Mouse (Mus musculus) left cerebral cortex, postnatal 25 days (tissue): ENCODE data around the gene Sgsm1. TPM values are rescaled to one million over a fixed set of nuclear protein-coding genes. Genes with fewer than 3 reads are reported as not detected.

Experiments
- DNase-seq, 2 experiments: peaks; one replicate each; pipeline ENCODE4 v3.0.0; 2022; ENCODE audit warnings: low spot score in 2 of 2, mixed read lengths in 1 of 2
- intact Hi-C: fragments of 180-260 bp; cut with DNase I; formaldehyde crosslinking; loops from one replicate; pipeline ENCODE4 v1.15.1; 2025
- total RNA-seq, 2 experiments: library from RNA; stranded (reverse); gene quantifications; 2 replicates each; pipeline ENCODE4 v1.2.3; 2021

The Sgsm1 gene
- total RNA-seq, 2 experiments from 2014 or later, result 139 to 157 TPM

DNA sequence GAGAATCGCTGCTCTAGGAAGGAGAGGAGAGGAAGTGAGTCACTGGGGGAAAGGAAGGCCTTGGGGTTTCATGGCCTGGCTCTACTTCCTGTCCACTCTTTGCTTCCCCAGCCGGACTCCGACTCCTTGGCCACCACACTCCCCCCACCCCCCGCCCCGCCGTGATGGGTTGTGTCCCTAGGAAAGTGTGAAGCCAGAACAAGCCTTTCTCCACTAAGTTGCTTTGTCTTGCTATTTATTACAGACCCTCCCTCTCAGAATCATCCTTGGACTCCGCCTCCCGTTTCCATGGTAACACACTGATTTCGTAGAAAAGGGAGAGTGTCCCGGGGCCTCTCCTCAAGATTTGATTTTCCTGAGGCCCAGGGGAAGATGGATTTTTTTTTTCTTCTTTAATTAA, 85.3 kb downstream of the Sgsm1 start:
- intact Hi-C loops, result loop anchor here (10.0 kb wide), 1 partner anchor 340 kb away; no protein-coding TSS in a partner anchor
- no peak for DNase-seq

DNA sequence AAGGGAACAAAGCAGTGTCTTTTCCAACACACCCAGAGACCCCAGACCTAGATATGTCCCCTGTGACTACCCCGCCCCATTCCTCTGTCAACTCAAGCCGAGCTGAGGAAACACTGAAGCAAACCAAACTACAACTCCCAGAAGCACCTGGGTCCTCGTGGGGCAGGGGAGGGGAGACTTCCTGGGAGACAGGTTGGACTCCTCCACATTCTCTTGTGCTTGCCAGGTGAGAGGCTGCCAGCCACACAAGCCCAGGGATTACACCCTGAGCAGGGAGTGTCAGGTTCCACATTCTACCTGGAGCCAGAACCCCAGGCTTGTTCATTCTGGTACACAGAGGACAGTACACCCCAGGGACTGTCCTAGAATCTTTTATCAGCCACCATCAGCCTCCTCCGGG, 86.7 kb downstream of the Sgsm1 start:
- intact Hi-C loops, result loop anchor here (10.0 kb wide), 1 partner anchor 339 kb away; no protein-coding TSS in a partner anchor

DNA sequence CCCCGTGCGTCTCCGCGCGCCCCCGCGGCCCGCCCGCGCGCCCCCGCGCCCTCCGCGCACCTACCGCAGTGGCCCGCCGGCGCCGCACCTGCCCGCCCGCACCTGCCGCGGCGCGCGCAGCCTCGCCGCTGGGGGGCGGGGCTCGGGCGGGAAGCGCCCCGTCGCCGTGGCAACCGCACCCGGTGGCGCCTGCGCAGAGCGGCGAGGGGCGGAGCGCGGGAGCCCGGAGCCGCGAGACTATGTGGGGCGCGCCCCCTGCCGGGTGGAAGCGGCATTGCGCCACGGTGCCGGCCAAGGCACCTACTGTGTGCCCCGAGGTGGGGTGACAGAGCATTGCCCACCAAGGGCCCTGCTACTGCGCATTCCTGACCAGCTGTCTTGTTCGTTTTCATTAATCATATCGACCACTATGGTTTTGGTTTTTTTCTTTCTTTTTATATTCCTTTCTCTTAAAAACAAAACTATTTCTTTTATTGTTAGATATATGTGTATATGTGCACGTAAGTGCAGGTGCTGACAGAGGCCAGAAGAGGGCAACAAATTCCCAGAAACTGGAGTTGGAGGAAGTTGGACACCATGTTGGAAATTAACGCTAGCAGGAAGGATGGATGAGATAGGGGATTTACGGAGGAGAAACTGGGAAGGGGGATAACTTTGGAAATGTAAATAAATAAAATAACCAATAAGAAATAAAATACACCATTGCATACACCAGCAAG, 89.3 kb downstream of the Sgsm1 start, which contains the start of gene 2900026A02Rik:
2900026A02Rik (minus strand) TSS at position 90 of the 719 bp plus-strand sequence.
- peak; percentile 62 to 76 for DNase-seq
- intact Hi-C loops, result loop anchor here (1.0 to 10.0 kb wide), 2 partner anchors 45 to 337 kb away; no protein-coding TSS in a partner anchor

More for the DNA sequence above, 86.7 kb downstream of the Sgsm1 start:
- DNase-seq, result peak in 1 of 2 experiments; percentile 51

DNA sequence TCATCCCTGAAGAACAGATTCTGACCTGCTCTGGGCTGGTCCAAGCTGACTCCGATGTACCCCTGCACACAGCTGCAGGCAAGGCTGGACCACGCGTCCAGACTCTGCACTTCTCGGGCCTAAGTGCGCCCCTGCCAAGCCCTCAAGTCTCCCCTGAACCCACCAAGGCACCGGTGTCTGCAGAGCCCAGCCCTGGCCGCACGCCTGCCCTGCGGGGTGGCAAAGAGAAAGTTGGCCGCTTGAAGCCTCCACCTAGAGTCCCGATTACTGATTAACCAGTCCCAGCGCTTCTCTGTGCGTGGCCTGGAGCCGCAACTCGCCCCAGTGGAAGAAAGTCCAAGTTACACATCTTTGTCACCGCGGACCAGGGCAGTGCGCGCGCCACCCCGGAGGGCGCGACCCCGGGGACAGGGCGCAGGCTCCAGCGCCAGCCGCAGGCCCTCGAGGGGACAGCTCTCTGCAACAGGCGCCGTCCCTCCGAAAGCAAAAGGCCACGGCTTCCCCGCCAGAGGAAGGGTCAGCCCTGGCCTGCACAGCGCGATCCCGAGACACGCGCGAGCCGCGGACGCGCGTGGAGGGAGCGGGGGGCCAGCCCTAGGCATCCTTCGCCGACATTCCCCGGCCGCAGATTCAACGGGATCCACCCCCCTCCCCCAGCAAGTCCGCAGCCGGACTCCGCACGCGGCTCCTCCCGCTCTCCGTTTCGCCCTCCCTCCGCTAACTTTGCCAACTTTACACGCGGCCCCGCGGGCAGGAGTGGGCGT, 90.0 kb downstream of the Sgsm1 start:
- no peak for DNase-seq
- intact Hi-C loops, result loop anchor here (1.0 to 10.0 kb wide), 2 partner anchors 44 to 336 kb away; no protein-coding TSS in a partner anchor

DNA sequence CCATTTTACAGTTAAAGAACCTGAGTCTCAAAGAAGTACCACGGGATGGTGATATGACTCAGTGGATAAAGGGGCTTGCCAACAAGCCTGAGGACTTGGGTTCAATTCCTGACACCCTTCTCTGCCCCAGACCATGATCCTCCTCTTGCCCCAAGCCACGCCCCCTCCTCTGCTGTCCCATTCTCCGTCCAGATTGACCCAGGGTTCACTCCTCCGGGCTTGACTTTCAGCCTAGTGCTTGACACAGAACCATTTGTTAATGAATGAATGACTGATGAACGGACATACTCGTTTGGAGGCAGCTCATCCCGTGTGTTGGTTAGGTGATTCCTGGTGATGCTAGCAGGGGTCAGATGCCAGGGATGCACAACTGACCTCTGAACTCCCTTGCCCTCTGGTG, 90.7 kb downstream of the Sgsm1 start:
- intact Hi-C loops, result loop anchor here (10.0 kb wide), 1 partner anchor 335 kb away; no protein-coding TSS in a partner anchor
- DNase-seq, result no peak

DNA sequence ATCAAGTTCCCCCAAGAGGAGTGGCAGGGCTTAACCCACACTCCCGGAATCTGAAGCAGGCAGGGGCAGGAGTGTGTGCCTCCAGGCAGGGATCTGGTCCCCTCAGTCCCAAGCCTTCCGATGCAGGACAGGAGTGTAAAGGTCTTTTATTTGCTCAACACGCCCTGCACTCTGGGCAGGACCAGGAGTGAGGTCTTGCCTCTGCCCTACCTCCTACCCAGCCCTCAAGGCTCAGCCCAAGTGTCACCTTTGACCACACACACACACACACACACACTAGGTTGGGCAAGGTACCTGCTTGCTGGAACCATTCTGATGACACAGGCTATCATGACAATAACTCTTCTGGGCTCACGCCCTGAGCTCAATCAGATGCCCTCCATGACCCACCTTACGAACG, 91.1 kb downstream of the Sgsm1 start:
- DNase-seq, result no peak
- intact Hi-C loops, result no loop called here

DNA sequence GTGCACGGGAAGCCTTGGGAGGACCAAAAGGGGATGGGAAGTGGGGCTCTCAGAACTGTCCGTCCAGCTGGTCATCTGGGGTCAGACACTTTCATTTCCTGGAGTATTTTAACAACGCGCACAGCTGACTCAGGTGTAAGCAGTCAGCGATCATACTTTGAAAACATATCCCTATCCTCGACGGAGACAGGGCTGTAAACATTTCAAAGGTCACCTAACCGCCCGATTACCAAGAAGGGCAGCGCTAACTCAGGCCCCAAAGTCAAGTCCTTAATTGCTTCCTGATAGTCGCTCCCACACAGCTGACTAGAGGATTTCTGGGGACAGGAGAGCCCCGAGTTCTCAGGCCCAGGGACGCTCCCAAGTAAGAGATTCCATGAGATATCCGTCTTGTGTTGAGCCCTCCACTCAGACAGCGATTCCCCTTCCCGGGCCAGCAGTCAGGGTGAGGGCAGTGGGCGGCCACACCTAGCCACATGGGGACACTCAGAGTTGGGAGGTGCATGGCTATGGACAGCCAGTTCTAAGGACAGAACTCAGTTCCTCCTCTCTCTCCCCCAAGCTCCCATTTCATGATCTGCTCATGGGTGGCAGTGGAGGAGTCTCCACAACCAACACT, 91.9 kb downstream of the Sgsm1 start:
- intact Hi-C loops, result no loop called here
- no peak for DNase-seq

DNA sequence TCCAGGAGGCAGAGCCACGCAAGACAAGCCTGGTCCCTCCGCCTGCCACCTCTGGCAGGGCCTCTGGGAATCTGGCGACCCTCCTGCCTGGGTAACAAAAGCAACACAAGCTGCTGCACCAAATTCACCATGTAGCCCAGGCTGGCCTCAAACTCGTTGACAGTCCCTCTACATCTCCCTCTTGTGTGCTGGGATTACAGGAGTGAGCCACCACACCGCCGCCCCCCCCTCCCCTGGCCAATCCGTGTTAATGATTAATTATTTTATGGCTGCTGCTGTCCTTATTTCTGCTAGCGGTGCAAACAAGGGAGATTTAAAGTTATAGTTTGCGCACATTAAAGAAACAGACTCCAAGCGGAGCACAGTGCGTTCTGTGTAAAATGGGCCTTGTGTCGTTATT, 93.5 kb downstream of the Sgsm1 start:
- DNase-seq, result no peak
- intact Hi-C loops, result no loop called here

DNA sequence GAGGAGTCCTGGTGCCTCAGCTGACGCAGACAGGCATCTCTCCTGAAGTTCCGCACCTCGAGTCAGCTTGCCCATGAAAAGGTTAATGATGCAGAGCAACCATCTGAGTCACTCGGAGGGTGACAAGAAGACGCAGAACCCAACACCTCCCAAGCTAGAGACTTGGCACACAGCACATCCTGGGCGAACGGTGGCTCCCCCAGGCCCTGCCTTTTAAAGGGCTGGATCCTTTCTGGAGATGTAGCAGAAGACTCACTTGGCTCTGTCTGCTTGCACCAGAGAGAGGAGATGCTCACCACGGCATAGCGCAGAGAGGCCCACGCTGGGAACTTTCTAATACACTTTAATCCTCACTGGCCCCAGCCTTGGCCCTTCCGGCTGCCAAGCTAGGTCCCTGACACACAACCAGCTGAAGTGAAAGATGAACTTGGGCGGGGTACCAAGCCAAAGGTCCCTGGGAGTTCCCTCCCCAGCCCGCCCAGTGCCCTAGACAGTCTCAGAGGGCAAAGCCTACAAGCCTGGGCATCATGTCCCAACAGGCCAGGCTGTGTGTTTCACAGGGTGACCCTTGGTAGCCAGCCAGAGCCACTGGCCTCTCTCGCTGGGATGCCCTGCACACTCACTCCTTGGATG, 94.1 kb downstream of the Sgsm1 start:
- intact Hi-C loops, result no loop called here
- DNase-seq, result peak in 1 of 2 experiments; percentile 84

DNA sequence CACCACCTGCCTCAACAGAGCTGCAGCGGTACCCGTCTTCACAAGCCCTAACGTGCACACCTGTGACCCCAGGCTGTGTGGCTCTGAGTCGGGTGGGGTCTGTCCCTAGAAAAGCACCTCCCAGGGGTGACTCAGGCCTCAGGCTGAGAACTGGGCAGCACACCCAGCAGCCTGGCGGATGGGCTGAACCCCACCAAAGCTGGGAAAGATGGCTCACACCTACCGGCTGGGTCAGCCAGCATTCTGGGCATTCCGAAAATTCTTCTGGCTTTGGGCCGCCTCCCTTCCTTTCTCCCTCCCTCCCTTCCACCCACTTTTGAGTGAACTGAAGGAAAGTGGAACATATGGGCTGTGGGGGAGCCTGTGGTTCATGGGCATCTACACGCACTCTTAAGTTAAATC, 95.0 kb downstream of the Sgsm1 start:
- peak in 1 of 2 experiments; percentile 84 for DNase-seq
- intact Hi-C loops, result loop anchor here (2.0 kb wide), 1 partner anchor 17 kb away; no protein-coding TSS in a partner anchor

DNA sequence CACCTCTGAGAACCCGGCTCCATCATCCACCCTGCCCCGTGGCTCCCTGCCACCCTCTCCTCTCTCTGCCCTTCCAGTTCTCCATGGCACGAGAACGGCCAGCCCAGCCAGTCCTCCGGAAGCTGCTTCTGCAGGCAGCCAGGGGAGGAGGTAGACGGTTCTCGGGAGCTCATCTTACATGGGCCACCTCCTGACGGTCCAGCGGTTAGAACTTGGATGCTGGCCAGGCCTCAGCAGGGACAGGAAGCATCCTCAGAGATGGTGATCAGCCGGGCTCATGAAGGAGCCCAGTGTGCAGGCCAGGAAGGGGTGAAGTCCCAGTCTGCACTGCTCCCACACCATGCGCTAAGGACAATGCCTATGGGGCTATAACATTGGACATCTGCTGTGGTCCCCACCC, 96.1 kb downstream of the Sgsm1 start:
- no peak for DNase-seq
- intact Hi-C loops, result loop anchor here (2.0 kb wide), 1 partner anchor 16 kb away; no protein-coding TSS in a partner anchor

DNA sequence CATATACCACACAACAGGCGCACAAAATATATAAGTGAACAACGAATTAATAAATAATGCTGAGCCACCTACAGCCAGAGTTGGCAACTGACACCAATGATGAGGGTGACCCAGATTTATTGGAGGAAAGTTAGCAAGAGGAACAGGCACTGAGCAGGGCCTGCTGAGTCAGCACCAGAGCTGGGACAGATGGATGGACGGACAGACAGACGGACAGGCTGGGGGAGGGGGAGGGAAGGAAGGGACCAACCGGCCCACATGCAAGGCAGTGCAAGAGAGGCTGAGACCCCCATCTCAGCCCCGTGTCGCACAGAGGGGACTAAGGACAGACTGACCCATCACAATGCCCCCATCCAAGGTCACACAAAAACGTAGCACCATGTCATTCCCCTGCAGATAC, 96.5 kb downstream of the Sgsm1 start:
- intact Hi-C loops, result loop anchor here (2.0 kb wide), 1 partner anchor 15 kb away; no protein-coding TSS in a partner anchor
- no peak for DNase-seq

DNA sequence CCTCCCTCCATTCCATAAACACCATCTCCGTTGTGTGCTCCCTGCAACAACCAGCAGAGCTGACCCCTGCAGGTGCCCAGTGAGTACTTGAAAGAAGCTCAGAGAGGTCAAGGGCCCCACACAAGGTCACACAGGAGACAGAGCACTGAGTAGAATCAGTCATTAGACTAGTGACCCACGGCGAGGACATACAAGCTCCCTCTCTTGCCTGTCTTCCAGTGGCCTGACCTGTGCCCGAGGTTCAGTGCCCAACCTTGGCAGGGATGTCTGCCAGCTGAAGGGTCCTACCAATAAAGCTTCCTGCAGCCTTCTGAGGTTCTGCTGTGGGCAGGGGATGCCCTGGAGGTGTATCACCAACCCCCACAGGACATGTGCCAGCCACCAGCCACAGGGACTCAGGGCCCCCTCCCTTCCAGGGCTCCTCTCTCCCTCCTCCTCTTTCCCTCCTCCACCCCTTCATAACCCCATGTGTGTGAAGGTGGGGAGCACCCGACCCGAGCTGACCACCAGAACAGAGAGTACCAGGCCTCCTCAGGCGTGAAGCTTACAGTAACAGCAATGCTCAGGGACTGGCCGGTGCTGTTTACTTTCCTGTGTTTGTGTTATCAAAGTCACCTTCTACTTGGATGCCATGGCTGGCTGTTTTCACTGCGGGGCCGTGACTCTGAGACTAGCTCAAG, 98.3 kb downstream of the Sgsm1 start:
- intact Hi-C loops, result no loop called here
- DNase-seq, result no peak

DNA sequence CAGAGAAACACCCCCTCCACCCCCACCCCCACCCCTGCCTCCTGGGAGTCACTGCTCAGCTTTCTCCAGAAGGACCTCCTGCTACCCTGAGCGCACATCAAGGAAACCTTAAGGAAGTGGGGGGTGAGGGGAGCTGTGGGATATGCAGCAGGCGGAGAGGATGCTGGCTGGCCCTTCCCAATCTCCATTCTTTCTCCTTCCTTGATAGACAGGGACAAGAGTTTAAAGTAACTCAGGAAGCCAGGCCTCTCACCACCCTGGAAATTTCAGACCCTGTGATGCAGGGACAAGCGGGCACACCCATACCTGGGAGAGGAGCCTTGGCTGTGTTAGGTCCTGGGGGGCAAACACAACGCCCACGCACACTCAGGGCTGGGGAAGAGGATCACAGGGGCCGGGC, 100.3 kb downstream of the Sgsm1 start:
- intact Hi-C loops, result no loop called here
- no peak for DNase-seq

DNA sequence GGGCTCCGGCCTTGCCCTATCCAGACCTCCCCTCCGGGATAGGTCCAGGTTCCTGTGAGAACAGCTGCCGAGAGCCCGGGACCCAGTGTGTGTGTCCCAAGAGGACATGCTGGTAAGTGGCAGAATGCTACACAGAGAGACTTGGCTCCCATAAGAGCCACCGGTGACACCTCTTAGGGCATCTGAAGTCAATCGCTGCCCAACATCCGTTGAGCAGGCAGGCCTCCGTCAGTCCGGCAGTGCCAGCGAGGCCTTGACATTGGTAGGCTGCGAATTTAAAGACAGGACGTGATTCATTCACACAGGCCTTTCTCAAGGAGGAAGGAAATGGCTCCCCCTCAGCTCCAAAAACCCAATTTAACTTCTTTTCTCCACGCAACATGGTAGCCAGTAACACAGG, 100.7 kb downstream of the Sgsm1 start:
- DNase-seq, result no peak

DNA sequence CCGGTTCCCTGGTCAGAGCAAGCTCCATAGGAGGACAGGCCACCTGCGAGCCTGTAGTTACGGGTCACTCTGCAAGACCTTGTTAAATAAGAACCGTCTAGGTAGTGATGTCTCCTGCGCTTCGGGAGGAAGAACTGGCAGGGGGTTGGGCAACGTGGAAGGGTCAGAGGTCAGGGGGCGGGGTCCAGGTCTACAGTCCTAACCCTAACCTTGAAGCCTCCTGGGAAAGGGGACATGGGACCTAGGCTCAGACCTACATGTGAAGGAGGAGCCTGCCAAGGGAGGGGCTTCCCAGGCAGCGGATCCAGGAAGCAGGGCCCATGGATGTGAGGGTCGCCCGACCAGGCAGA, 101.2 kb downstream of the Sgsm1 start:
- no peak for DNase-seq
- intact Hi-C loops, result no loop called here

More for the DNA sequence above, 100.7 kb downstream of the Sgsm1 start:
- intact Hi-C loops, result no loop called here

DNA sequence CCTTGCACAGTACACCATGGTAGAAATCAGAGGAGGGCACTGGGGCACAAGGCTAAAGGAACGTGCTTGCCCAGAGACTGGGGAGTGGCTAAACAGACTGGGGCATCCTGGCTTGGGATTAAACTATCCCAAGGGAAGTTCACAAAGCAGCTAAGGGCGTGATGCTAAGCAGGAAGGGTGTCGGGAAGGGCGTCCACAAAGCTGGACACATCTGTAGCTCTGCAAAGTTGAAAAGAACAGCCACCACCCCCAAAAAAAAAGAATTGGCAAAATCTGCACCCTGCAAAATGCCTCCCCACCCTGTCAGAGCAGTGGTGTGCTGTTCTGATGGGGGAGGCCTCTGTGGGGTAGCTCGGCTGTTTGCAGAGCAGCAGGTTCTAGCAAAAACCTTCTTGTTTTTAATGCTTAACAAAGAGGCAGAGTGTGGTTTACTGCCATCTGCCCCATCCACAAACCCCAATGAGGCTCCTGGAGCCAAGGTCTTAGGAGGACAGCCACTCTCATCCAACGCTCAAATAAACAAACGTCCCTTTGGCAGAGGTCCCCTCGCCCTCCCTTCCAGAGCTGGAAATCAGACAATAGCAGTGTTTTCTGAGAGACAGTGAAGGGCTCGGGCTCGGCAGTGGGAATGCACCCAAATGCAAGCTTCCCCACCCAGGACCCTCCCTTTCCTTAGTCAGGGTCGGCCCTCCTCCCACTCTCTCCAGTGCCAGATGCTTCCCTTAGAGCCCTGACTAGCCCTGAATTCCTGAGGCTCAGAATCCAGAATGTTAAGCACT, 101.8 kb downstream of the Sgsm1 start:
- intact Hi-C loops, result no loop called here
- DNase-seq, result peak in 1 of 2 experiments; percentile 54

DNA sequence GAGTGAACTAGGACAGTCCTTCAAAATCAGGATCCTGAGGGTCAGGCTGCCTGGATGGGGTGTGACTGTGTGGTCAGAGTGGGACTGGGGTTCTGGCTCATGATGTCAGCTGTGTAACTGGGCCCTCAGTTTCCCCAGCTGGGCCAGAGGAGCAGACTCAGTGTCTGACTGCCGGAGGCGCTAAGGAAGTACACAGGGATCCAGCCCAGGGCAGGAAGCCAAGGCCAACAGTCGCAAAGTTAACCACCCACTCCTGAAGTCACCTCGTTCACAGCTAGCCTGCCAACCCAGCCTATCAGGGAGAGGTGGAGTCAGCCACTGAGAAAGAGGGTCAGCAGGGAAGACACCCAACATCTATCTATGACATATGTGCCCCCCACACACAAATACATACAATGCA, 102.5 kb downstream of the Sgsm1 start:
- intact Hi-C loops, result no loop called here
- no peak for DNase-seq
